Mouse (Mus musculus): ENCODE measurements around the gene Gp1bb. TPM values are rescaled to one million over a fixed set of nuclear protein-coding genes. Genes with fewer than 3 reads are reported as not detected.

Gene Gp1bb
- total RNA-seq (2023), result 0.43 and 2.1 TPM in 2 replicates

GRCm38 (mm10) chr16:18622019-18622418 lies at the start of gene Gp1bb:
TSS of gene Gp1bb (minus strand) at chr16:18622403.

GRCm38 (mm10) chr16:18629390-18630231 lies 7.4 kb upstream of the Gp1bb start, which contains the start of gene Sept5:
TSS of gene Sept5 (minus strand) at chr16:18629954.

GRCm38 (mm10) chr16:18626376-18626878 lies 4.2 kb upstream of the Gp1bb start, which contains the start of gene Gm49601:
TSS of gene Gm49601 (minus strand) at chr16:18626427.

GRCm38 (mm10) chr16:18589804-18590790 lies 32.1 kb downstream of the Gp1bb start, which contains the start of gene Tbx1:
TSS of gene Tbx1 (minus strand) at chr16:18590671.

Other genes starting within 250 kb of the Gp1bb start
- gene Txnrd2, start 196.0 kb downstream of the Gp1bb start, total RNA-seq (2023), result 5.1 and 7.1 TPM in 2 replicates
- gene Comt, start 195.6 kb downstream of the Gp1bb start, total RNA-seq (2023), result 16.9 and 19.2 TPM in 2 replicates
- 1.6 and 2.6 TPM in 2 replicates for gene Gnb1l, start 123.7 kb downstream of the Gp1bb start, total RNA-seq (2023)
- gene Rtl10, start 123.5 kb downstream of the Gp1bb start, total RNA-seq (2023), result 1.5 and 2.4 TPM in 2 replicates
- gene Tbx1, start 31.7 kb downstream of the Gp1bb start, total RNA-seq (2023), result not detected in 2 replicates
- gene Gm49601, start 4.0 kb upstream of the Gp1bb start, total RNA-seq (2023), result 50.3 and 69.2 TPM in 2 replicates
- gene Sept5, start 7.6 kb upstream of the Gp1bb start, total RNA-seq (2023), result 231 and 263 TPM in 2 replicates
- gene Cldn5, start 154.4 kb upstream of the Gp1bb start, total RNA-seq (2023), result not detected in 2 replicates
- gene Ufd1, start 189.4 kb upstream of the Gp1bb start, total RNA-seq (2023), result 76.4 and 124 TPM in 2 replicates
- gene Cdc45, start 189.6 kb upstream of the Gp1bb start, total RNA-seq (2023), result 34.4 and 34.7 TPM in 2 replicates
- gene 2510002D24Rik, start 214.2 kb upstream of the Gp1bb start, total RNA-seq (2023), result 4.9 and 5.2 TPM in 2 replicates
- gene Gm28539, start 214.2 kb upstream of the Gp1bb start, total RNA-seq (2023), result 8.0 and 10.7 TPM in 2 replicates